Mouse (Mus musculus): ENCODE data around the gene Pomp.

The Pomp gene

DNA sequence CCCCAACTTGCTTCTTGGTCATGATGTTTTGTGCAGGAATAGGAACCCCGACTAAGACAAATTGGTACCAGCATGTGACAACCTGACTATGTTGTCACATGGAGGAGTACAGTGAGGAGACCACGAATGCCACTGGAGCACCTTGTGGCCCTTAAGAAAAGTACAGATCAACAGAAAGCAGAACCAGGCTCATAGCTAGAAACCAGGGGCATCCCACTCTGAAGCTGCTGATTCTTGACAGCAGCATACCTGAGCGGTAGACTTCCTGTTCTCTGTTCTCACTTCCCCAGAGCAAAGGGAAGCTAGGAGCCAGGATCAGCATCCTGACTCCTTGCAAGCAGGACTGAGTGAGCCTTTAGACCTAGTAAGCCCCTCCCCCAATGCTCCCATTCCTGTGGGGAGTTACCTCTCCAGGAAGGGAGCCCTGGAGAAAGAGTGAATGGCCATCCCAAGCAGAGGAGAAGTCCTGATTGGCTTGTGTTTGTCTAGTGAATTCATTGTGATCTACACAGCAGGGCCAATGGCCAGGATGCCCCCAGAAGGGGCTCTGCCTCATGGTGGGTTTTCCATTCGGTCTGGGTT is 38.8 kb downstream of the Pomp start:
- peak; percentile 53 for DNase-seq (ENCODE audit: low read depth, low spot score)

DNA sequence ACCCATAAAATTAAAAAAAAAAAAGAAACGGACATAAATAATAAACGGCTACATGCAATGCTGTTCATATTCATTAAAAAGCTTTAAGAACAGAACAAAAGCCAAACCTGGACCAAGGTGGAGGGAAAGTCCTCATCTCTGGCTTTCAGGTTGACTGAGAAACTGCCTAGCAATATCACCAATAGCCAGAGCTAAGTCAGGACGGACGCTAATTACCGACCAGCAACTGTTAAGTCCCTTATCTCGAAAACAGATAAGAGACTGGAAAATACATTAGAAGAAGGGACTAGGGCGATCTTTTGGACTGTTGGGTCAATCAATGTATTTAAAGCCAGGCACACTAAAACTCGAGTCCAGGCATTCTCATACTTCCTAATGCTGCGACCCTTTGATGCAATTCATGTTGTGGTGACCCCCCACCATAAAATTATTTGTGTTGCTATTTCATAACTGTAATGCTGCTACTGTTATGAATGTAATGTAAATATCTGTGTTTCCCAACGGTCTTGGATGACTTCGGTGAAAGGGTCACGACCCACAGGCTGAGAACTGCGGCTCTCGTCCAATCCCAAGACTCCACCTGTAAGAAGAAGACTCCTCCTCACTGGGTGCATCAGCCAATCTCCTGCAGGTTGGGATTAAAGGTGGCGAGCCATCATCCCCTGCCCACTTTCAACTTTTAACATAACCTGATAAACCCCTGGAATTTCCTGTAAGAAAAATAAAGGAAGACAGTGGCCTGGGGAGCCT is 41.9 kb downstream of the Pomp start:
- no peak for DNase-seq (ENCODE audit: low read depth, low spot score)

DNA sequence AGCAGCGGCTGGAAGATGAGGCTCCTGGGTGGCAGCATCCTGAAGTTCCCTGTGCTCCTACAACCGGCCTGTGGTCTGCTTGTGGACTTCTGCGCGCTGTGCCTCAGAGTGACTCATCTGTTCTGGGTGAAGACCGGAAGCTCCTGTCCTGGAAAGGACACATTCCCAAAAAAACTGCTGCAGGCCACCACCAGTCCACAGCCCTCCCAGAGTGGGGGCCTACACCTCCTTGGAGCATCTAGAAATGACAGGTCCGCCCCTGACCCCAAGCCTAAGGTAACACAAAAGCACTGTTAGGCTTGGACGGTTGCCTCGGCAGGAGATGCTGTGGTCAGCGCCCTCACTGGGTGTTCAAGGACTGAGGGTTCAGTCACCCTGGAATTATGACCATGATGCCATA is 42.9 kb downstream of the Pomp start:
- DNase-seq (ENCODE audit: low read depth, low spot score), result no peak

- DNase-seq (ENCODE audit: low read depth, low spot score), result peak; percentile 60
These were observed 46.9 kb downstream of the Pomp start for GRCm38 (mm10) chr5:147907144-147907543.

- DNase-seq (ENCODE audit: low read depth, low spot score), result no peak
These were observed 47.6 kb downstream of the Pomp start for GRCm38 (mm10) chr5:147907851-147908250.

DNA sequence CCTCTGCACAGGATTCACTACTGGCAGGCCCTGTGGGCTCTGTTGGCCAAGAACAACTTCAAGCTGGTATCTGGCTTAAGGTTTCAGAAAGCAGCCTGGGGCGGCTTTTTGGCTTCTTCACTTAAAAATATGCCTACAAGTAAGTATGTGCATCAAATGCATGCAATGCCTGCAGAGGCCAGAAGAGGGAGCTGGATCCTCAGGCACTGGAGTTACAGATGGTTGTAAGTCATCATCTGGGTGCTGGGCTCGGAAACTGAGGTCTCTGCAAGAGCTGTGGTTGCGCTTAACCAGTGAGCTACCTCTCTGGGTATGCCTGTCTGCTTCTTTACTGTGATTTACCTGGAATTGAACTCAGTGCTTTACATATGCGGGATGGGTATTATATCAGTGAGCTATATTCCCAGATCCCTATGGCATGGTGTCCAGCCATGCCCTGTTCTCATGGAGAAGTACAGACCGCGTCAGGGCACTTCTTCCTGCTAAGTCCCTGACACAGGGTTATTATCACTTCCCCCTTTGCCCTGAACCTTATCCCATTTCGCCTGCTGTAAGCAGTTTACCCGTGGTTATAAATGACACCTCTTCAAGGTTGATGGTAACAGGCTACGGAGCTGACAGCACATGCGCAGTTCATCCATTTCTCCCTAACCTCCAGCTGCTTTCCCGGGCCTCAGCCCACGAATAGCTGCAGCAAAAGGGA is 50.7 kb downstream of the Pomp start:
- peak; percentile 90 for DNase-seq (ENCODE audit: low read depth, low spot score)

- DNase-seq (ENCODE audit: low read depth, low spot score), result no peak
These were observed 51.5 kb downstream of the Pomp start for GRCm38 (mm10) chr5:147911744-147912143.

DNA sequence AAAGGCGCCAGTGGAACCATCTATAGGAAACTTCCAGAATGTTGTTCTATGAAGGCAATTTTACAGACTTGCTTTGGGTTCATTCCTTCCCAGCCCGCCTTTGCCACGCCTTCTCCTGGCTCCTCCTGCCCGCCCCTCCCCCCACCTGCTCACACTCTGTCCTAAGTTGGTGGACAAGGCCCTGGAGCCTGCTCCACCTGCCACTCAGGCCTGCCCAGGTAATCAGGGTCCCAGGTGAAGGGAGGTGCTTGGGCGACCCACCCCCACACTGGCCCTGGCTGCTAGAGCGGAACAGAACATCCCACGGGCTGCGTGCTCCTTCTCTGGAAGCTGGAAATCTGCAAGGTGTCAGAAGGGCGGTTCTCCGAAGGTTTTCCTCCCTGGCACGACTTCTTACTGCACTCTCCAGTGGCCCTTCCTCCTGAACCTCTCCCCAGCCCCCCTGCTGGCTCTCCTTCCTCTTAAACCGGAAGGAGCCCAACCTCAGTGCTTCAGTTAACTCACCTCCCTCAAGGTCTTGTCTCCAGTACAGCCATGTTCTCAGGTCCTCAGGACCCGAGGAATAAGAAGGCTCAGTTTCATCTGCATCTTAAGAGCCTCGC is 53.1 kb downstream of the Pomp start:
- DNase-seq (ENCODE audit: low read depth, low spot score), result peak; percentile 93

DNA sequence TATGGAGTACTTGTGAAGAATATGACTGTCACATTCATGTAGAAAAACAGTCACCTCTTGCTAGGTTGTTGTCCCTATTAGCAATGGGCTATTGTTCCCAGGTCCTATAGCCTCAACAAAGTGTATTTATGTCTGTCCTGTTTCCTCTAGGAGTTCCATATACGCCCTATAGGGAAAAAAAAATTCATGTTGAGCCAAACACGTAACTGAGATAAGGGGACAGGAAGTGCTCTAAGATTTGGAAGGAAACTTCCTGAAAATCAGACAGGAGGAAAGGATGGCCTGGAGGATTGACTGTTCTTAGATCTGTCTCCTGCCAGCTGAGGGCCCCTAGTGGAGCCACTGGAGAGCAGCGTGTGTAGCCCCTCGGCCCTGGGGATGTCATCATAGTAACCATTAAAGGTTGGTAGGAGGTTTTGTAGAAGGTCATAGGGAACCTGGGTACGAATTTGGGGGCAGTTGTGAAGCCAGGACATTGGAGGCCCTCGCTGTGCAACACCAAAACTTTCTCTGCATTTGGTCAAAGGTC is 54.8 kb downstream of the Pomp start:
- peak; percentile 40 for DNase-seq (ENCODE audit: low read depth, low spot score)

DNA sequence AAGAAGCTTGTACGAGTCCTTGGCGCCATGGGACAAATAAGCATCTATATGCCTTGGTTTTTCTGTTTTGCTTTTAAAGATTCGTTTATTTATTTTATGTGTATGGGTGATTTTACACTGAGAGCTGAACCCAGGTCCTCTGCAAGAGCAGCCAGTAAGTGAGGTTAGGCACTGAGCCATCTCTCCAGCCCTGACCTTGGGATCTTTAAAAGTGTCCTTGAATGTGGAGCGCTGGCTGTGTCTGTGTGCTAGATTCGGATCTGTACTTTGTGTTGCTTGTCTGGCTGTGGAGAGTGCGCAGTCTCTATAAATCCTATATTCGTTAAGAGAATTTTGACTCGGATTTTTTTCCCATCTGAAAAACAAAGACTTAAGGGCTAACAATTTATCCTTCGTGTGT is 55.9 kb downstream of the Pomp start:
- no peak for DNase-seq (ENCODE audit: low read depth, low spot score)

DNA sequence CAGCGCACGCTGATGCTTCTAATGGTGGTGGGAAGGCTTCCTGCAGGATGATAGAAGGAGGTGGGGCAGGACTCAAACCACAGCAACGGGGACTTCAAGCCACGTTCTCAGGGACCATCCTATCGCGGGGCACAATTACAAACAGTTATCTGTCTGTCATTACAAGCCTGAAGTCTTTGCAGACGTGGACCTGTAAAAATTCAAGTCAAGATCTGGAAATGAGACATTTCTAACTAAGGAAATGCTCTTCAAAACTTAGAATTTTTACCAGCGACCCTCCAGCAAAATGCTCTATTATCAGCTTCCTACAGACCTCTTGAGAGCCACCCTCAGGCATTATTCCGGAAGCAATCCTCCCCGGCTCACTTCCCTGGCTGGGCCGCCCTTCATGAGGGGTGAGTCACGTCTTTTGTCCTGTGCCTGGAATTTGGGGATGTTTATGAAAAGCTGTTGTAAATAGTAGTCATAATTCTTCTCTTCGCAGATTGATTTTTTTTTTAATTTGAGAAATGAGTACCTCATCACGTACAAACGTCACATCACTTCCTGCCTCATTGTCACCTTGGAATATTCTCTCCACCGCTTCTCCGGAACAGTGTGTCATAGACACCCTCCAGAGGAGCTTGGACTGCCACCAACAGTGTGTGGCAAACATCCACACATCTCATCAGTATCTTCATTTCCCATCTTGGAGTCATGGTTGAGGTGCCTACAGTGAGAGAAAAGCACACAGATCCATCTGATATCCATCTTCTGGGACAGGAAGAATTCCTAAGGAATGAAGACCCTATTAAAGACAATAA is 58.0 kb downstream of the Pomp start:
- no peak for DNase-seq (ENCODE audit: low read depth, low spot score)

GRCm38 (mm10) chr5:147924621-147925020 is 64.4 kb downstream of the Pomp start:
- no peak for DNase-seq (ENCODE audit: low read depth, low spot score)
